Mouse (Mus musculus) retina, embryonic 14.5 days (tissue): ENCODE results near the gene Emp2.

ENCODE experiments used
- DNase-seq: peaks from one replicate; pipeline ENCODE4 v3.0.0-alpha.2; 2015; ENCODE audit warnings: low spot score

Emp2 gene

DNA sequence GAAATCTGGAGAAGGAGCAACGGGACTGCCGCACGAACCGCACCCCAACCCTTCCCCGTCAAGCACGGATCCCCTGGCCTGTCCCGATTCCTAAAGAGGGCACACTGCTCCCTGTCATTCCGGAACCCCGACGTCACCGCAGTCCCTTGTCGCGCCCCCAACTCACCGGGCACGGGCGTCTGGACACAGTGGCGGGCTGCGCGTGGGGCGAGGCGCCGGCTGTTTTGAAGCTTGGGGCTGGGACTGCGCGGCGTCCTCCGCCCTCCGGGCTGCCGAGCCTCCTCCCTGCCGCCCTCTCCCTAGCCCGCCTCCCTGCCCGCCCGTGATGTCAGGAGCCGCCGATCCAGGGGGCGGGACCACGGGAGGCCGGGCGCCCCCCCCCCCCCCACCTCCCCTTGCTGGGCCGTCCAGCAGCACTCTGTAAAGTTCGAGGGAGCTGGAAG, at the start of gene Emp2:
TSS of gene Emp2 (minus strand) at position 323 of the 443 bp plus-strand sequence.
- peak; percentile 60 for DNase-seq

DNA sequence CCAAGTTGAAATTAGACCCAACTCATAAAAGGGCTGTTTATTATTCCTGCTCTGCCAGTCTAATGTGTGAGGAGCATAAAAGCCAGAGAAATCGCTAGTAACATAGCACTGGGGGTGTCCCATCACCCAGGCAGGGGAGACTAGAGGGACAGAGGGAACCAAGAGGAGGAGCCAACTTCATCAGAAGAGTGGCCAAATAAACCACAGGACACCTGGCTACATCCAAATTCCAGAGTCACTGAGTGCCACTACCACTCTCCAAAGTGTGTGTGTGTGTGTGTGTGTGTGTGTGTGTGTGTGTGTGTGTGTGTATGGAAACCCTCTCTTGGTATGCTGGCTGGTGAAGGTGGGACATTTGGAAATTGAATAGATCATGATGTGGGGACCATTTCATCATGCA, 49.3 kb upstream of the Emp2 start:
- no peak for DNase-seq

DNA sequence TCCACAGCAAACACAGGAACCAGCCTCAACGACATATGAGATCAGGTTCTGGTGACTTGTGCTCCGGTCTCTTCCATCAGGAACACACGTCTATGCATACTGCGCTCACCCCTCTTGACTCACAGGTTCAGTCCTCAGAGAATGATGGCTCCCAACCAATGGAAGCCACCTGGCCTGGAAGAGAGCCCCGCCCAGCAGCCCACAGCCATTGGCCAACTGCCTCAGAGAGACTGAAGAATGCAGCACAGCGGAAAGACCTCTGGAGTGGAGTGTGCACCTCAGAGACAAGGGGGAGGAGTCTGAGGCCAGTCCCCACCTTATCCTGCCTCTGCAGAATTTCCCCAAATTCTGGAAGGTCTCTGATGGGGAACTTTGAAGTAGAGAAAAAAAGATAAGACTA, 45.5 kb upstream of the Emp2 start:
- DNase-seq: no peak

DNA sequence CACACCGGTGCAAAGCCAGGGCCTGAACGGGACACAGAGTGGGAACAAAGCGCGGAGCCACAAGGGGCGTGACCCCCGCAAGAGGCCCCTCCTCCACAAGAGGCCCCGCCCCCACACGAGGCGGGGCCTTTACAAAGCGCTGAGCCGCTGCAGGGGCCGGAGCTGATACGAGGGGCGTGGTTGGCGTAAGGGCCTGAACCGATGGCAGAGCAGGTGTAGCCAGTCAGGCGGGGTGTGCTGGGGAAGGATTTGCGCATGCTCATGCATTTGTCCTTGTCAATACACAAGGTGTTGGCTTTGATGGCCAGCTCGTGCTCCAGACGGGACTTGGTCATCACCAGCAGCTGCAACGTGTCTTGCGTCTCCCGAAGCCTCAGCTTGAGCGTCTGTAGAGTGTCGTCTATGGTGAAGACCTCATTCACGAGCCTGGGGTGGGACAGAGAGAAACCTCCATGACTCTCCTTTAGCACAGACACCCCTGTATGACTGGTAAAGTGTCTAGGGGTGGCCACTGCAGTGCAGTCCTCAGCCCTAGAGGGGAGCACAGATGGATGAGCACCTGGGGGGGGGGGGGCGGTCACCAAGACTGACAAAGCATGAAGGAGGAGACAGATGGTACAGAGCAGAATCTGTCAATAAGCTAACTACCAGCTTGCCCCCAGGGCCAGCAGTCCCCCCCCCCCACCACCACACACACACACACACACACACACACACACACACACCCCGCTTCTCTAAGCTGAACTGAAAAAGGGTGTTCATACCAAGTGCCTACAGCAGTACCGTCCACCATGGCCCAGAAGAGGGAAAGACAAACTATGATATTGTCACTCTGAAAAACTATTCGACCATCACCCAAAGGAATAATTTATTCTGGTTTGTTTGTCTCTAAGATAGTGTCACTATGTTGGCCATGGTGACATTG, 44.5 kb upstream of the Emp2 start:
- DNase-seq: peak; percentile 84

DNA sequence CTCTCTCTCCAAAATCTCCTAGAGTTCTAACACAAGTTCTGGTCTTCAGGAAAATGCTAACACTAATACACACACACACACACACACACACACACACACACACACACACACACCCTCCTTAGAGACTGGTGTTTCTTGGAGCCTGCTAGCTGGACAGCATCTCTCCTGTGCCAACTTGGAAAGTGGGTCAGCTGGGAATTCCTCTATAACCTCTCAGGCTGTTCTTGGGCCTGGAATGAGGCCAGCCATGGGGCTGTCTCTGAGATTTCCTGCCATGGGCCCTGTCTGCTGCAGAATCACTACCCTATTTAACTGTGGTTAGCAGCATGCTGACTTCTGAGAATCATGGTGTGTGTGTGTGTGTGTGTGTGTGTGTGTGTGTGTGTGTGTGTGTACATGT, 41.2 kb upstream of the Emp2 start:
- no peak for DNase-seq

DNA sequence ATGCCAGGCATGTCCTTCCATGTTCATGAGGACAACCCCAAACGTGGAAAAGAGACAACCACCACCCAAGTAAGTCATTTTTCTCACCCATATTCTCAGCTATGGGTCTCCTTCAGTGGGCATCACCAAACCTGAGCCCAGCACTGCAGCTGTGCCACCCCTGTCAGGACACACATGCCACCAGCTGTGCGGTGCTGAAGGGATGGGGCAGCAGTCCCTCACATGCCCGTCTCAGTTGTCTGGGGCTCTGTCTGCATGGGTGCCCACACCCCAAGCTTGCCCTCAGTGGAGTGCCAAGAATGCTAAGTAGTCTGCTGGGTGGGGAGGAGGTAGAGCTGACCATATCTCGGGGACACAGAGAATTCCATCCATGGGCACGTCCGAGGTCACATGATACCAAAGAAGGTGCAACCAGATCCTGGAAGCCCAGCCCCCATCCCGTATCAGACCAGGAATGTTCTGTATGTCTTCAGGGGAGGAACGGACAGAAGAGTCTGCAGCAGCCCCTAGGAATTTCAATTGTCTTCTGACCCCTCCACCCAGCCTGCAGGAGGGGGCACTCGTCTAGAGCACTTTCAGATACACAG, 37.4 kb upstream of the Emp2 start:
- no peak for DNase-seq

DNA sequence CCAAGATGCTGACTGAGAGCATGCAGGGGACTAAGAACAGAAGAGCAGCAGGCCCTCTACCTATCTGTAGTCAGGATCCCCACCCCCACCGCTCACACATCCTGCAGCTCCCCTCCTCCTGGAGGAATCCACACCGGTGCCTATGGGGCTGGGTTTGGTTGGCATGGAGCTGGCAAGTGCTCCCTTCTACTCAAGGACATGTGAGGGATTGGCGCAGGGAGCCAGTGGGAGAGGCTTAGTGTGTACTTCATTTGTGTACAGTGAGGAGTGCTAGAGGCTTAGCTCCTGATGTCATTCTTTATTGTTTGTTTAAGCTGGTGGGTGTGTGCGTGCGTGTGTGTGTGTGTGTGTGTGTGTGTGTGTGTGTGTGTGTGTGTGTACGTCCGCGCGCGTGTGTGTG, 36.1 kb upstream of the Emp2 start:
- no peak for DNase-seq

DNA sequence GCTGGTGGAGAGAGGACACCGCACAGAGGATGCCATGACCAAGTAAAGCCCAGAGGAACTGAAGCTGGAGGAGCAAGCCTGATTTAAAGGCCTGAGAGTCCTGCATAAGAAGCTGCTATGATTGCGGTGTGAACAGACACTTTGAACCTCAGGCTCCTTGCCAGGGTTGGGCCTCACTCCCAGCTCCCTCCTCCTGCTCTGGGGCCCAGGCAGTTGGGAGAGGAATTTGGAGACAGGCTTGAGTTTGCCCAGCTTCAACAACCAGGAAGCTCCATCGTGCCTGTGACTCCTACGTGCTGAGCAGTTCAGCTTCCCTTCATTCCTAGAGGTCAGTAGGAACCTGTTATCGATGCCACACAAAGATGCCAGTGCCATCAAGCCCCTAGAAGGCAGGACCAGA, 35.7 kb upstream of the Emp2 start:
- DNase-seq: no peak

DNA sequence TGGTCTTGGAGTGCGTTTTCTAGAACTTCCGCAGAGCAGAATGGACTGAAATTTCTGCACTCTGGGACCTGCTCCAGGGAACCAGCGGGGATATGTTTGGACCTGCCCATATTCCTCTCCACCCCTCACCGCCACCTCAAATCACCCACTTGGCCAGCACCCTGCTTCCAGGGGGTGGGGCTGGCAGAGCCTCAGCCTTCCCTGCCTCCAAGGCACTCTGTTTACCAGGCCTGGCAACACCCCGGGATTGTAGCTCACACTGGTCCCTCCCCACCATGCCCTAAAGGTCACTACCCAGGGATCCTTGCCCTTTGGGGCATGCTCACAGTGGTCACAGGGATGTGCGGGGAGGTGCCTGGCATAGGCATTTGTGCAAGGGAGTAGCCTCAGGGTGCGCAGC, 33.8 kb upstream of the Emp2 start:
- DNase-seq: no peak

DNA sequence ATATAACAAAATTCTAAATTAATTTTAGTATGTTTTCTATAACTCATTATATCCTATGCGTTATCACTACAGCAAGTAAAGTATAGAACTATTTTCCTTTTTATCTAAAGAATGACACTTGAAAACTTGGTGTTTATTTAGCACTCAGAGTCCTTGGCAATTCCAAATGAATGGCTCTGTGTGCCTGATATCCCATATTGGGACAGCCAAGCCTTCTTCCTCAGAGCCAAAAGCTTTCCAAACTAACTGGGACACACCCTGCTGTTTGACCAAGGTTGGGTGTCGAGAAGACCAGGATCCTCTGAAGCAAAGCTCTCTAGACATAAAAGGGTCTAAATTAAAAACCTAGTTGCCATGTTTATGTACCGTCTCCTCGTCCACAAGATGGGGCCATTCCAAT, 27.3 kb upstream of the Emp2 start:
- no peak for DNase-seq

DNA sequence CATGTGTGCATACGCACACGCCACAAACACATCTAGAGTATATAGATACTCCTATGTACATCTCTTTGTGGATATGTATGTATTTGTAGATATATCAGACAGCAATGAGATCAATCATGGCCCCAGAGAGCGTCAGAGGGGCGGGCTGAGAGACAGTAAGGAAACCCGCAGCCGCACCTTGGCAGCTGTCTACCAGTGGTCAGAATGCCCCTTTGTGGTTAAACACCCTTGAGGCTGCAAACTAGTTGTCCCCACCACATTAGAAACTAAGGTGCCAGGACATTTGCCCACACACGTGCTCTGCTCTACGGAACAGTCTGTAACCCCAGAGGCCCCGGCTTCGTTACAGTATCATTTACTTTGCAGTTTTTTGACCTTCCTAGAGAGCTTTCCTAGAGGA, 26.2 kb upstream of the Emp2 start:
- DNase-seq: no peak

DNA sequence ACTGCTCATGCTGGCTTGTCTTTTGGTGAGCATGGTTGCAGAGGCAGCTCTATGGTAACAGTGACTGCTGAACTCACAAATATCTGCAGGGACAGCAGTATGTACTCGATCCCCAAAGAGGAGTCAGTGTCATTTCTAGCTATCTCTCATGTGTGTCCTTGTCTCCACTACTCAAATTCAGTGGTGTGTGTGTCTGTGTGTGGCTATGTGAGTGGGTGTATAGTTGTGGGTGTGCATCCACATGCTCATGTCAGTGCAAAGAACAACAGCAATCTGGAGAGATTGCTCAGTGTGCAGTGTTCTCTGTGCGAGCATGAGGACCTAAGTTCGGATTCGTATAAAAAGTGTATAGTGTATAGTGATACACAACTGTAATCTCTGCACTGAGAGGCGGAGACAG, 24.8 kb upstream of the Emp2 start:
- no peak for DNase-seq

DNA sequence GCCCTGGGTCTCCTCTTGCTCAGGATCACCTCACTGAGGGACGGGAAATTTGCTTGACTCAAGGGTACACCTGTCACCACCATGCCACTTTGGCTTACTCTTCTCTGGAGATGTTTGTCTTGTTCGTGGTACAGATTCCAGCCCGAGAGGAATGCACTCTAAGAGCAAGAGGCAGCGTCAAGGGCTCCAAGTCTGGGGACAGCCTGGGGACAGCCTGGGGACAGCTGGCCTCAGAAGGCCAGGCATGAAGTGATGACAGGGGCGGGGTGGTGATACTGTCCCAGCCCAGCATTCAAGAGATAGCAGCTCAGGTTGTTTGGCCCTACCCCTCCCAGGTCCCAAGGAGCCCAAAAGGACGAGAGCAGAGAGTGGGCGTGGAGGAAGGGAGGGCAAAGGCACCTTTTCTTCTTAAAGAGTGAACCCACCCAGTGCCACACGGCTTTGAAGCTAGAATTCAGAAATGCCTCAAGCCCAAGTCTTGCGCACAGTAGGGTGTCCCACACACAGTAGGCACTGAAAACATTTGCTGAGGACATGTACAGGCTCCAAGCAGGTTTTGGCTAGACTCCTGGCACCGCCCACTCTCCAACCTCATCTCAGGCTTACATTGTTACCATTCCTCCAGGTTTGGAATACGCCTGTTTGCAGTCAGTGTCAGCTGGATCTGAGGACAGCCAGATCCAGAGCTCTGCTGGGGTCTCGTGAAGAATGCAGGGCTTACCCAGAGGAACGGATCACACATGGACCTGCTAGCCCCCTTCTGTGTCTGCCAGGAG, 23.8 kb upstream of the Emp2 start:
- no peak for DNase-seq

DNA sequence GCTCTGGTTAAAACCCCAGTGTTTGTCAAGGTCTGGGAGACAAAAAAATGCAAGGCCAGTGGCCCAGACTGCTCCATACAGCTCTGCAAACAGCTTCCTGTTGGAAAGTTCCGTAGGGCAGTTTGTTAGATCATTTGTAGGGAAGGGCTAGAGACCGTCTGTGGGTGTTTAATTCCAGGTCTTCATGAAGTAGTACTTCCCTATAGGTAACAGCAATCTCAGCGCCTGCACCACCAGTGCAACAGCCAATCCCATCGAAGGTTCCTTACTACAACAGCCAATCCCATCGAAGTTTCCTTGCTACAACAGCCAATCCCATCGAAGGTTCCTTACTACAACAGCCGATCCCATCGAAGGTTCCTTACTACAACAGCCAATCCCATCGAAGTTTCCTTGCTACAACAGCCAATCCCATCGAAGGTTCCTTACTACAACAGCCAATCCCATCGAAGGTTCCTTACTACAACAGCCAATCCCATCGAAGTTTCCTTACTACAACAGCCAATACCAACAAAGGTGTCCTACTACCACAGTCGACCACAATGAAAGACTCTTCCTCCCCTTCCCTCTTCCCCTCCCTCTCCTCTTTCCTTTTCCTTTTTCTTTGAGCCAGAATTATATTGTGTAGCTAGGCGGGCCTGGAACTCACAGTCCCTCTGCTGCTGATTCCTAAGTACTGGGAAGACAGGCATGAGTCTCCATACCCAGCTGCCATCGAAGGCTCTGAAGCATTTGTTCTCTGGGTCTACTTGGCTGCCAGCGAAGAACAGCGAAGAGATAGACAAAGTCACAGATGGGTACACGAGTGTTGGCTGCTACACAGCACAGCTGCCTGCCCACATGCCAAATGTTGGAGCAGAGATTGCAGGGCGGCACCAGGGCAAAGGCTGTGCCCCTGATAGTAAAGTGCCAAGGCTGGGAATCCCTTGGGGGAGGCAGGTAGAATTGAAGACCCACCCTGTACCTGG, 23.0 kb upstream of the Emp2 start:
- no peak for DNase-seq

DNA sequence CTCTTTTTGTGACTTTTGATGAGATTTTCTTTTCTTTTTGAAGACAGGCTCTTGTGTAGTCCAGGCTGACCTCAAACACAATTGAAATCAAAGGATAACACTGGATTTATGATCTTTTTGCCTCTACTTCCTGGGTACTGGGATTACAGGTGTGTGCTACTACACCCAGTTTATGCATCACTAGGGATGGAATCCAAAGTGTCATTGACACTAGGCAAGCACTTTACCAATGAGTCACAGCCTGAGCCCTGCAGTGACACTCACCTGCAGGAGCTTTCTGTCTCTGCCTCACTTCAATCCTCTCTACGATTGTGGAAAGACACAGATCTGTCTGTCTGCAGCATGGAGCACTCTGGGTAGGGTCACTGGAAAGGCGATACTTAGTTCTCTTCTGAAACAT, 22.2 kb upstream of the Emp2 start:
- DNase-seq: no peak

DNA sequence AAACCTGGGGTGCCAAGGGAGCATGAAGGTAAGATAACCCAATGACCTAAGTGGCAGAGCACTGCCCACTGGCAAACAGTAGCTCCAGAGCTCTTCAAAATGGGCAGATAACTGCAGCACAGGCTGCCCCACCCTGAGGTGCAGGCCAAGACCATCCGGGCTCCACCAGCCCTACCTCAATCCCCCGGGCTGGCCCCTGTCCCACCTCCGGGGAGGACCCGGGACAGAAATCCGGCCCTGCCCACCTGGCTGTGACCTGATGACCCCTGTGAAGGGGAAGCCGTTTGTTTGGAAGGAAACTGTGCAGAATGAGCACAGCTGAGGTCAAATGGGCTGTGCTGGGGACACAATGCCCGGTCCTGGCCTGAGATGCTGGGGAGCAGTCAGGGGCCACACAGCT, 19.0 kb upstream of the Emp2 start:
- no peak for DNase-seq

DNA sequence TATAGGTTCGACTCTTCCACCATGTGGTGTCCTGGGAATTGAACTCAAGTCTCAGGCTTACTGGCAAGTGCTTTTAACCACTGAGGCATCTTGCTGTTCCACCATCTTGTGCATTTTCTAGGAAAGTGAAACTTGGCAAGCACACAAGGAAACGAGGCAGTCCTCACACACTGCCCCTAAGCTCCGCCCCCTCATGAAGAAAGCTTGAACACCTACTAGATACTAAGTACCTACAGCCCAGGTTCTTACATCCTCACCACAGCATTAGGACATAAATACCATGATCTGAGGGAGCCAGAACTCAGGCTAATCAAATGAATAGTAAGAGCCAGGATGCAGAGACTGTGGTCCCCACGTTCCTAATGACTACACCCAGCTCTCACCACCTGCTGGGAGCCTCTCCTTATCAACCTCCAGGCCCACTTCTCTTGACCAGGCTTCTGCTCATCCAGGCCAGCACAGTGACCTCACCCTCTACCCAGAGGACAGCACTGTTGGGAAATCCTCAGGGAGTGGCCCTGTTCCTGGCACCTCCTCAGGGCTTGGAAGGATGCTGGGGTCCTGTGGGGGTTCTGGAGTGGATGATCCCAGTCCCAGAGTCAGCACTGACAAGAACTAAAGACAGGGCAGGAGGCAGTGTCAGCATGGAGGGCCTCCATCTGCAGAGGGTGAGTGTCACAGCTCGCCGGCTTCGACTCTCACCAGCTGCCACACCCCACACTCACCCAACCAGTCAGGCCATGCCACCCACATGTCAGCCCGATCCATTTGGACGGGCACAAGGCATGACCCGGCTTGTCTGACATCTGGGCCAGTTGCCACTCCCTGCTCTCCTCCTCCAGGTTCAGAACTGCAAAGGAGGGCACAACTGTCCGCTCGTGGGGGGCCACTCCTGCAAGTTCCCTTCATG, 17.1 kb upstream of the Emp2 start:
- no peak for DNase-seq

DNA sequence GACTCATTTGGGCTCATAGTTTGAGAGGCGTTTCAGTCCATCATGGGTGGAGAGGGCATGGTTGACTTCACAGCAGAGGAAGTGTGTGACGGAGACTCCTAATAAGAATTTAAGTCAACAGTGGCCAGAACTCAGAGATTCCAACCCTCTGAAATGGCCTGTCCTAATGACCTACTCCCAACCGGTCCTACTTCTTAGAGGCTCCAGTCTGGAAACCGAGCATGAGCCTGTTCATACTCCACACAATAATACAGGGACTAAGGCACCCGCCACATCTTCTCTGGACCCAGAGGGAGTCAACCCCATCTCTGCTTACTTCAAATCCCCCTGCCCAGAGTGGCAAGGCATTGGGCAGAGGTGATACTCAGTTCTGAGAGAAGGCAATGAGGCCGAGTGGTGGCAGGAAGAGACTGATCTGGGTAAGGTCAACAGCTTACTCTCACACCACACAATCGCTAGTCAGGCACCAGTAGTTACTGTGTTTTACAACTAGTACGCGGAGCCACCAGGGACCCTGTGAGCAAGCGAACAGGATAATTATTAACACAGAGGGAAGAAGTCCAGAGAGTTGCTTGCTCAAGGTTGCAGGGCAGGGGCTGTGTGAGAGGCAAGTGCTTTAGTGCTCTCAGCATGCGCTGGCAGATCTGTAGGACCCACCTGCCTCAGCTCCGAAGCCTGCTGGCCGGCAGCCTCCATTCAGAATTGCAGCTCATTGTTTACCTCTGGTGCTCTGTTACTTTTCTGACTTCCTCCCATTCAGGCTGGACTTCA, 14.0 kb upstream of the Emp2 start:
- no peak for DNase-seq

DNA sequence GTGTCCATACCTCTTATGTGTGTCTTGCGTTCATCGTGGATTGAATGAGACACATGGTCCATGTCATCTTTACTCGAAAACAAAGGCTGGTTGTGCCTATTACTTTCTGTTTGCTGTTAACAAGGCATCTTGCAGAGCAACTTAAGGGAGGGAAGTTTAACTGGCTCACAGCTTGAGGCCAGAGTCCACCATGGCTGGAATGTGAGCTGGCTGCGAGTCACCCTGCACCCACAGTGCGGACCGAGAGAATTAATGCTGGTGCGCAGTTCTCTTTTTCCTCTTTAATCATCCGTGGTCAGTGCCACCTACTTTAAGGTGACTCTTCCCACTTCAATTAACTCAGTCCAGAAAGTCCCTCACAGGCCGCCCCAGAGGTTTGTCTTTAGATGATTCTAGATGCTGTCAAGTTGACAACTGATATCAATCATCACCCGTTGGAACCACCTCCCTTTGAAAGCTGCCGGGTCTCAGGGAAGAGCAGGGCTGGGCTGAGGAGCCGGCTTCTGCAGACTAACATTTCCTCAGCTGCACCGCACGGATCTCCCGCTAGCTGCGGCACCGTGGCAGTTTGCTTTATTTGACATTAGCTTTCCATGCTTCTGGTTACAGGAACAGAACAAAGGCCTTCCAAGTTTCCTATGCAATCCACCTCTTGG, 6.3 kb upstream of the Emp2 start:
- no peak for DNase-seq
